Mouse (Mus musculus): ENCODE data around the gene Gm42906. TPM values are rescaled to one million over a fixed set of nuclear protein-coding genes. Genes with fewer than 3 reads are reported as not detected.
A peak's percentile ranks its signal among the peaks of the same experiment; 100 is the strongest.

The Gm42906 gene
- polyA plus RNA-seq, 1 experiment, result not detected

DNA sequence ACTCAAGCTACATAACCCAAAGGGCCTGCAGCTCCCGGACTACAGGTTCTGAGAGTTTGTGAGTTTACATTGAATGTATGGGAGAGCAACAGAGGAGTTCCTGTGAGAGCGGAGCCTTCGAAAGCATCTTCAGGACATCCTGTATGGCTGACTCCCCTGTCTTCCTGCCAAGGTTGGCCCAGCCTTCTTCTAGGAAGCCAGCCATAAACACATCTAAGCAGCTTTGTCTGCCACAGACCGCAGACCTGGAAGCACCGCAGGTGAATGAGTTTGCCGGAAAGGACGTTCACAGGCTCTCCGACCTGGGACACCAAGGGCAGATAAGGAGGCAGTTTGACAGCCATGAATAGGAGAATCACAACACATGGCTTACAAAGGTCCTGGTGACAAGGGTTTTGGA is 246.7 kb downstream of the Gm42906 start:
- no peak overlapping the region for H3K4me3 ChIP-seq (ENCODE audit: insufficient read depth, low read depth, low read length)
- H3K36me3 ChIP-seq (ENCODE audit: control insufficient read depth, insufficient read depth, low read length), result no peaks in the 10 kb centered on the region
- no peak for DNase-seq
- H3K27me3 ChIP-seq (replicated peaks; ENCODE audit: control insufficient read depth, insufficient read depth, low read length), result no peaks in the 10 kb centered on the region
- H3K27ac ChIP-seq (ENCODE audit: insufficient read depth, low read depth, low read length), result no peak overlapping the region
- peaks cover 2% of the 10 kb centered on the region; the same call in 1 of the 2 replicates for H3K4me1 ChIP-seq (ENCODE audit: control insufficient read depth, insufficient read depth, low read length)
- WGBS, result 70% methylated on average over 8 of the region's 8 CpGs
- no peak for TF ChIP-seq CTCF (conservative IDR thresholded peaks at IDR 0.05; ENCODE audit: insufficient read depth, insufficient read length, low read depth, low read length)
- no peak for TF ChIP-seq POLR2A (IDR thresholded peaks at IDR 0.05; ENCODE audit: low read depth, low read length)

DNA sequence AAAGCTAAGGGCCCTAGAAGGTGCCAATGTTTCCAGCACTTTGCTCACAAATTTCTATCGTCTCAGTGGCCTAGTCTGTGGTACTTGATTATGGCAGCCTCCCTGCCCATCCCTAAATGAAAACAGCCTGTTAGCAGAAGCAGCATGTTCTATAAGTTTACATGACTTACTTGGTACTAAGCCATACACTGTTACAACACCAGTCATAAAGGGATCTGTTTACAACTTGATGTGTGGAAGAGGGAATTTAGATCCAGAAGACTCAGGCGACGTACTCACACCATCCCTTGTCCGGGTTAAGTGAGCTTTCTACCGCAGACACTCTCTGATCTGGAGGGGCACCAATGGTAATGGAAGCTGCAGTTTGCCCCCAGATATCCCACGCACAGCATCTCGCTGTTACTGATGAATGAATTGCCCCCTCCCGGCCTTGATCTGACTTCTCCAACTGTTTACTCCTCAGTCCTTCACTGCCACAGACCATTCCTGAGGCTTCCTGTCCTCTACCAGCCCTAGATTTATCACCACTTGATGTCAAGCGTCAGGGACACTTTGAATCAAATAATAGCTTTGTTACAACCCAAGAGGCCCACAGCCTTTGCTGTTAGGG is 247.7 kb downstream of the Gm42906 start:
- Histone ChIP-seq H3K27ac (ENCODE audit: insufficient read depth, low read depth, low read length) (no peak overlapping the region), H3K4me1 (ENCODE audit: control insufficient read depth, insufficient read depth, low read length) (peaks cover 11% of the 10 kb centered on the region), H3K27me3 (replicated peaks; ENCODE audit: control insufficient read depth, insufficient read depth, low read length) (no peaks in the 10 kb centered on the region), H3K4me3 (ENCODE audit: insufficient read depth, low read depth, low read length) (no peak overlapping the region), H3K36me3 (ENCODE audit: control insufficient read depth, insufficient read depth, low read length) (no peaks in the 10 kb centered on the region)
- 89% methylated on average over 9 of the region's 9 CpGs for WGBS
- no peak for DNase-seq
- no peak for TF ChIP-seq CTCF (conservative IDR thresholded peaks at IDR 0.05; ENCODE audit: insufficient read depth, insufficient read length, low read depth, low read length)
- TF ChIP-seq POLR2A (IDR thresholded peaks at IDR 0.05; ENCODE audit: low read depth, low read length), result no peak

DNA sequence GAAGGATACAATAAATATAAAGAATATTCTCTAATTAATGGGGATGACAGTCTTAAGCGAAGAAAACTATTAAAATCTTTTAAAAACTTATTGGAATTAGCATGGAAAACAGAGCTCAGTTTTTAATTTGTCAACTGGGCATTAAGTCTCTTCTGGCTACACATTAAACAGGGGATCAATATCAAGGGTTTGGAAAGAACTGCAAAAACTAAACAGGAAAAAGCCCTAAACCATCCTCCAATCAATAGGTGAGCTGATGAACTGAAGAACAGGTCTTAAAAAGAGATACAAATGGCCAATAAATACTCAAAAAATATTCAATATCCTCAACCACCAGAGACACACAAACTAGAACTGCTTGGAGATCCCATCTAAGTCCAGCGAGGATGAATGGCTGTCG is 250.8 kb downstream of the Gm42906 start:
- TF ChIP-seq CTCF (conservative IDR thresholded peaks at IDR 0.05; ENCODE audit: insufficient read depth, insufficient read length, low read depth, low read length) (no peak), POLR2A (IDR thresholded peaks at IDR 0.05; ENCODE audit: low read depth, low read length) (no peak)
- H3K4me3 ChIP-seq (ENCODE audit: insufficient read depth, low read depth, low read length), result no peak overlapping the region
- no peak overlapping the region for H3K27ac ChIP-seq (ENCODE audit: insufficient read depth, low read depth, low read length)
- H3K4me1 ChIP-seq (ENCODE audit: control insufficient read depth, insufficient read depth, low read length), result peaks cover 27% of the 10 kb centered on the region
- DNase-seq, result no peak
- H3K27me3 ChIP-seq (replicated peaks; ENCODE audit: control insufficient read depth, insufficient read depth, low read length), result no peaks in the 10 kb centered on the region
- 94% methylated on average over 3 of the region's 3 CpGs for WGBS
- H3K36me3 ChIP-seq (ENCODE audit: control insufficient read depth, insufficient read depth, low read length), result no peaks in the 10 kb centered on the region

DNA sequence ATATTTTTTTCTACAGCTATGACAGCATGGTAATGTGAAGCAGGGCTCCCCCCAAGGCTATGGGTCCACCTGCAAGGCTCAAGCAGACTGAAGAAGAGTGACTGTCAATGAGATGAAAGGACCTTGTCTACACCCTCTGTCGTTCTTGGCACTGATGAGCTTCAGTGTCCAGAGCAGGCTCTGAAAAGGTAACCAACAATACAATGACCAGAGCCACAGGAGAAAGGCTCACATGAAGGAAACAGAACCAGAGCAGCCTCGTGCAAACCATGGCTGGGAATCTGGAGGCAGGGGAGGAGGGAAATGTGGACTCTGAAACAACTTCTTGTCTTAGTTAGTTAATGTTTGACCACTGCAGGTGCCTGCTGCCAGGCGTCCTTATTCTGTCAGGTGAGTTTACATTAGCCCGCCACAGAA is 252.1 kb downstream of the Gm42906 start:
- H3K36me3 ChIP-seq (ENCODE audit: control insufficient read depth, insufficient read depth, low read length), result no peaks in the 10 kb centered on the region
- H3K27ac ChIP-seq (ENCODE audit: insufficient read depth, low read depth, low read length), result peak overlapping the region; percentile 90
- DNase-seq, result peak; percentile 91
- no peak overlapping the region for H3K4me3 ChIP-seq (ENCODE audit: insufficient read depth, low read depth, low read length)
- H3K27me3 ChIP-seq (replicated peaks; ENCODE audit: control insufficient read depth, insufficient read depth, low read length), result no peaks in the 10 kb centered on the region
- TF ChIP-seq CTCF (conservative IDR thresholded peaks at IDR 0.05; ENCODE audit: insufficient read depth, insufficient read length, low read depth, low read length), result no peak
- TF ChIP-seq POLR2A (IDR thresholded peaks at IDR 0.05; ENCODE audit: low read depth, low read length), result no peak
- H3K4me1 ChIP-seq (ENCODE audit: control insufficient read depth, insufficient read depth, low read length), result peaks cover 27% of the 10 kb centered on the region
- 36% methylated on average over 4 of the region's 4 CpGs for WGBS

DNA sequence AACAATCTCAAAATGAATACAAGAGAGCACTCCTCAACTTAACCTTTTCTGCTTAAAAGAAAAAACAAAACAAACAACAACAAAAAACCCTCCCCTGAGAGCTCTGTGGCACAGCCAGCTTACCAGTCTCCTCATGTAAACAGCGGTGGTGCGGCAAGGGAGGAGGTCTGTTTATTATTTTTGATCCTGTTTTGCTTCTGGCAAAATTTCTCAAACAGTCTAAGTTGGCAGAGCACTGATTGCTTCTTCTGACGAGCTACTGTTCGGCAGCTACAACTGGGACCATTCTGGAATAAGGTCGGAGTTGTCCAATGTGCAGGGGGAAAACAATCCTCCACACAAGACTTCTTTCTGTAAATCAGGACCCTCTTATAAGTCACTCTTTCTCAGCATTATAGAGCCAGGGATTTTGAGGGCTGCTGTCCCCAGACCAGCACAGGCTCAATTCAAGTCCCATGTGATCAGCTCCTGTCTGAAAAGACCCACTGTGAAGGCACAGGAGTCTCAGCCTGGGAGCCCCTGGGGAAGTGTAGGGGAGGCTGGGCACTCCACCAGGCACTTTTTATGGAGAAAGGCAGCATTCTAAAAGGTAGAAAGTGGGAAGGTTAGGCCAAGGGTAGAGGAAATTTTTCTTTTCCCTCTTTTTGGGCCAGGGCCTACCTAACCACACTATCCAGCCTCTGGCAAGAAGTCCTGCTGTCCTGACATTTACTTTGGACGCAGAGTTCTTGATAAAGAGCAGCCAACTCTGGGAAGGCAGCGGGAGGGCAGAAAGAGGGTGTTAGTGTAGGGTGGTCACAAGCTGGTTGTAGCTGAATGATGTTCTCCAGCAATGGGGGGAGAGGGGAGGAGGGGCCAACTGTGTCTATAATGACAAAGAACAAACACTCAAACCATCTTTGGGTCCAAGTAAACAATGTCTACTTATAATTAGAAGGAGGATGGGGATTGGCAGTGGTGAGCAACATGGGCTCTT is 253.2 kb downstream of the Gm42906 start:
- H3K27ac ChIP-seq (ENCODE audit: insufficient read depth, low read depth, low read length), result peak overlapping the region; percentile 15; the same call in 1 of the 2 replicates
- H3K4me1 ChIP-seq (ENCODE audit: control insufficient read depth, insufficient read depth, low read length), result peaks cover 27% of the 10 kb centered on the region
- 60% methylated on average over 7 of the region's 7 CpGs for WGBS

DNA sequence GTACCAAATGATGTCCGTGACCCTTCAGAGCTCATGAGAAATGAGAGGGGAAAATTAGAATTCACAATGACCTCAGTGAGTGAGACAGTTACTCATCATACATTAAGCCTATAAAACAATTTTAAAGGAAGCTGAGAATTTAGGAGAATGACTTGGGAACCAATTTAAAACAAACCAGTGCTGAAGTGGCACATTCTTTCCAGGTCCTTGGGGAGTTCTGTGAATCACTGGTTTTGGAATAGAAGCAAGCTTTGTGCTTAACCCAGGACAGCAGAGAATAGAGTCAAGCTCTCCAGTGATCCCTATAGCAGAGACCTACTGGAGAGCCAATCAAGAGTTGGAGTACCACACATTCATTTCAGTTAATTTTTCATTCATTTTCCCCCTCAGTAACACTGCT is 254.2 kb downstream of the Gm42906 start:
- no peak overlapping the region for H3K4me3 ChIP-seq (ENCODE audit: insufficient read depth, low read depth, low read length)
- TF ChIP-seq POLR2A (IDR thresholded peaks at IDR 0.05; ENCODE audit: low read depth, low read length), result no peak
- H3K4me1 ChIP-seq (ENCODE audit: control insufficient read depth, insufficient read depth, low read length), result peaks cover 27% of the 10 kb centered on the region
- H3K27me3 ChIP-seq (replicated peaks; ENCODE audit: control insufficient read depth, insufficient read depth, low read length), result no peaks in the 10 kb centered on the region
- H3K36me3 ChIP-seq (ENCODE audit: control insufficient read depth, insufficient read depth, low read length), result no peaks in the 10 kb centered on the region
- H3K27ac ChIP-seq (ENCODE audit: insufficient read depth, low read depth, low read length), result peak overlapping the region; percentile 27; the same call in 1 of the 2 replicates
- peak; percentile 36 for DNase-seq
- 70% methylated on average over 1 of the region's 1 CpGs for WGBS

More for the DNA sequence above, 253.2 kb downstream of the Gm42906 start:
- Histone ChIP-seq H3K4me3 (ENCODE audit: insufficient read depth, low read depth, low read length) (no peak overlapping the region), H3K27me3 (replicated peaks; ENCODE audit: control insufficient read depth, insufficient read depth, low read length) (no peaks in the 10 kb centered on the region), H3K36me3 (ENCODE audit: control insufficient read depth, insufficient read depth, low read length) (no peaks in the 10 kb centered on the region)
- TF ChIP-seq CTCF (conservative IDR thresholded peaks at IDR 0.05; ENCODE audit: insufficient read depth, insufficient read length, low read depth, low read length), result no peak
- TF ChIP-seq POLR2A (IDR thresholded peaks at IDR 0.05; ENCODE audit: low read depth, low read length), result no peak
- no peak for DNase-seq

DNA sequence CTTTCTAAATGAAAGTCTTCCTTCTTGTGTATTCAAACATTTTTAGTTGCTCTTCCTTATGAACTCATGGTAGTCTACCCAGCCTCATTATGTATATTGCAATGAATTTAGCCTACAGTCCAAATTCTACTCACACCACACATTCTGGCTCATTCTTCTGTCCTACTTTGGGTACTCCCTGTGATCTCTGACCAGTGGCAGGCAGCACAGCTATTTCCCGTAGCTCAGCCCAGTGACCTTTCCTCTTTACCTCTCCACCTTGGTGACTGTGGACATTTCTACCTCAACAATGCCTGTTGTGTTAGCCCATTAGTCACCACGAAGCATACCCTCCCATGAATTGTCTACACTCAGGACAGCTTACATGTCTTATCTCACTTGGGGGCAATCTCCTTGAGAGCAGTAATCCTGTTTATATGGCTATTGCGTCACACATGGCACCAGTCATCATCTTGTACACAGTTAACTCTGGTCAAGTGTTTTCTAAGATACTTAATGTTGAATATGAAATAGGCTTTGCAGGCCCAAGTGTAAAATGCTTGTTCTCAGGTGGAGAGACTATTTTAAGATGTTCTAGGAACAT is 257.7 kb downstream of the Gm42906 start:
- Histone ChIP-seq H3K27ac (ENCODE audit: insufficient read depth, low read depth, low read length) (no peak overlapping the region), H3K27me3 (replicated peaks; ENCODE audit: control insufficient read depth, insufficient read depth, low read length) (no peaks in the 10 kb centered on the region), H3K4me3 (ENCODE audit: insufficient read depth, low read depth, low read length) (no peak overlapping the region), H3K4me1 (ENCODE audit: control insufficient read depth, insufficient read depth, low read length) (peaks cover 27% of the 10 kb centered on the region), H3K36me3 (ENCODE audit: control insufficient read depth, insufficient read depth, low read length) (no peaks in the 10 kb centered on the region)
- DNase-seq, result peak; percentile 46
- TF ChIP-seq CTCF (conservative IDR thresholded peaks at IDR 0.05; ENCODE audit: insufficient read depth, insufficient read length, low read depth, low read length) (no peak), POLR2A (IDR thresholded peaks at IDR 0.05; ENCODE audit: low read depth, low read length) (no peak)
- WGBS, result 73% methylated on average over 3 of the region's 3 CpGs
